Mouse (Mus musculus) myocyte (in vitro differentiated cells): Measurements from ENCODE around the gene Nup88. TPM values are rescaled to one million over a fixed set of nuclear protein-coding genes. Genes with fewer than 3 reads are reported as not detected.

ENCODE experiments used
- H3K27me3 ChIP-seq: one replicate; pipeline ENCODE4 v1.6.1; 2011; ENCODE audit not compliant: control insufficient read depth, insufficient read depth, insufficient read length
- H3K36me3 ChIP-seq: one replicate; pipeline ENCODE4 v1.6.1; 2011; ENCODE audit not compliant: control insufficient read depth, insufficient read depth
- H3K4me2 ChIP-seq: one replicate; pipeline ENCODE4 v1.6.1; 2011; ENCODE audit warnings: low read depth, control low read depth
- H3K4me3 ChIP-seq: one replicate; pipeline ENCODE4 v1.5.1; 2011; ENCODE audit warnings: mild to moderate bottlenecking, control low read depth, moderate library complexity
- H3K79me2 ChIP-seq: one replicate; pipeline ENCODE4 v1.6.1; 2011; ENCODE audit not compliant: control insufficient read depth, insufficient read depth
- H3ac ChIP-seq: one replicate; pipeline ENCODE4 v1.6.1; 2011; ENCODE audit not compliant: control insufficient read depth, insufficient read length
- CEBPB ChIP-seq: IDR thresholded peaks from 2 replicates; pipeline ENCODE4 v1.6.1; 2011; ENCODE audit warnings: mild to moderate bottlenecking, moderate library complexity; ENCODE audit not compliant: poor library complexity, insufficient read depth, severe bottlenecking
- E2F4 ChIP-seq: IDR thresholded peaks from one replicate; pipeline ENCODE4 v1.6.1; 2011; ENCODE audit warnings: mild to moderate bottlenecking, control low read depth, moderate library complexity; ENCODE audit not compliant: insufficient read depth
- MAX ChIP-seq: IDR thresholded peaks from one replicate; pipeline ENCODE4 v1.6.1; 2011; ENCODE audit warnings: low read depth, mild to moderate bottlenecking, control low read depth
- MYOD1 ChIP-seq, 3 experiments: IDR thresholded peaks; one replicate each; pipeline ENCODE4 v1.6.1; 2011; ENCODE audit warnings: control low read depth in 2 of 3, low read depth in 2 of 3, mild to moderate bottlenecking in 2 of 3, moderate library complexity in 1 of 3; ENCODE audit not compliant: insufficient read length in 2 of 3, control insufficient read depth in 1 of 3
- MYOG ChIP-seq, 3 experiments: IDR thresholded peaks; one replicate each; pipeline ENCODE4 v1.6.1; 2011; ENCODE audit warnings: control low read depth in 2 of 3, low read depth in 2 of 3, mild to moderate bottlenecking in 2 of 3; ENCODE audit not compliant: insufficient read length in 2 of 3, control insufficient read depth in 1 of 3, insufficient read depth in 1 of 3
- POLR2A ChIP-seq: IDR thresholded peaks from one replicate; pipeline ENCODE4 v1.6.1; 2011; ENCODE audit warnings: low read depth, mild to moderate bottlenecking, control low read depth, moderate library complexity; ENCODE audit not compliant: insufficient read length
- POLR2AphosphoS2 ChIP-seq: IDR thresholded peaks from one replicate; pipeline ENCODE4 v1.6.1; 2011; ENCODE audit warnings: low read depth, control low read depth; ENCODE audit not compliant: insufficient read length
- REST ChIP-seq: IDR thresholded peaks from one replicate; pipeline ENCODE4 v1.6.1; 2011; ENCODE audit warnings: mild to moderate bottlenecking, control low read depth, moderate library complexity; ENCODE audit not compliant: insufficient read depth, insufficient read length
- SRF ChIP-seq: IDR thresholded peaks from one replicate; pipeline ENCODE4 v1.6.1; 2011; ENCODE audit warnings: low read depth; ENCODE audit not compliant: control insufficient read depth, insufficient read length
- TCF12 ChIP-seq: IDR thresholded peaks from one replicate; pipeline ENCODE4 v1.6.1; 2011; ENCODE audit warnings: mild to moderate bottlenecking, control low read depth; ENCODE audit not compliant: poor library complexity, insufficient read depth, severe bottlenecking
- TCF3 ChIP-seq: IDR thresholded peaks from one replicate; pipeline ENCODE4 v1.6.1; 2011; ENCODE audit warnings: low read depth, control low read depth; ENCODE audit not compliant: insufficient read length
- USF1 ChIP-seq: IDR thresholded peaks from one replicate; pipeline ENCODE4 v1.6.1; 2011; ENCODE audit warnings: low read depth, mild to moderate bottlenecking, control low read depth, moderate library complexity
- polyA plus RNA-seq: library from polyadenylated mRNA; unstranded; fragments of >200 nt; fragmentation: generic; extraction: Trizol; gene quantifications from one replicate; pipeline ENCODE4 v1.2.1, GENCODE M21; 2012; ENCODE audit warnings: missing spikeins

Nup88 gene
- polyA plus RNA-seq, 1 experiment: 63.5 TPM

DNA sequence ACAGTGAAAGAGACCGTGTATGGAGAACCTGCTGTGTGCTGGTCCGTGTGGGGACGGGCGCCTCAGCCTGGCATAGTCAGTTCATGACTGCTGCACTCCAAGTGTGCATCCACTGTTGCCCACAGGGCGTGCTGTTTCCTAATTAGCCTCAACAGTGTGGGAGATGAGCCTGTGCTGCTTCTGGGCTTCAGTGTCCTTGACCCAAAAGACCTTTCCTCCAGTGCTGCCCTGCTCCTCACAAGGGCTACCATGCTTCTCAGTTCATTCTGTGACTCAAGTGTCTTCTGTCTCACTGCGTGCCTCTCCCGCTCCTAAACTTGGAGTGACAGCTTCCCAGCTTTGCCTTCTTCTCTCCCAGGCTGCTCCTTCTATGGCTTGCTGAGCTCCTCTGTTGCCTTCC, 34.5 kb downstream of the Nup88 start:
- no peak overlapping the region for H3K4me3 ChIP-seq
- H3K36me3 ChIP-seq: peaks cover 51% of the 10 kb centered on the region
- H3K27me3 ChIP-seq: no peaks in the 10 kb centered on the region
- H3ac ChIP-seq: no peak overlapping the region
- no peaks in the 10 kb centered on the region for H3K79me2 ChIP-seq
- no peak overlapping the region for H3K4me2 ChIP-seq
- TF ChIP-seq MYOD1 (IDR thresholded peaks at IDR 0.05; ENCODE audit: control insufficient read depth in 1 of 3, insufficient read length in 2 of 3, low read depth in 2 of 3) (no peak), MAX (no peak), MYOG (IDR thresholded peaks at IDR 0.05; ENCODE audit: control insufficient read depth in 1 of 3, insufficient read depth in 1 of 3, insufficient read length in 2 of 3, low read depth in 2 of 3) (no peak), USF1 (no peak), TCF3 (no peak), SRF (no peak), REST (no peak), E2F4 (no peak), POLR2AphosphoS2 (no peak), POLR2A (no peak), CEBPB (no peak), TCF12 (no peak)

DNA sequence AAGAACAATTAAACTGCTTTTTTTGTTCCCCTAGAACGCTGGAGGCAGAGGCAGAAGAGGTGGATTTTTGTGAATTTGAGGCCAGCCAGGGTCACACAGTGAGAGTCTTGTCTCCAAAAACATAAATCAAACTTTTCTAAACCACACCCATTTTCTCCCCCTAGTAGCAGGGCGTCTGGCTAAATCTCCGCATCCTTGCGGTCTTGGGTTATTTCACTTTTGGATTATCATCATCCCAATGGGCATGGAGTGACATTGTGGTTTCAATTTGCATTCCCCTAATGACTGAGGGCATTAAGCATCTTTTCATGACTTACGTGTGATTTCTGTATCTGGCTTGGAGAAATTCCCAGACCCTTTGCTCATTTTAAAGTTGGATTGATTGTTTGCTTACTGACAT, 38.3 kb downstream of the Nup88 start:
- no peak overlapping the region for H3ac ChIP-seq
- TF ChIP-seq CEBPB (no peak), POLR2A (no peak), E2F4 (no peak), MAX (no peak), SRF (no peak), POLR2AphosphoS2 (no peak), REST (no peak), MYOG (IDR thresholded peaks at IDR 0.05; ENCODE audit: control insufficient read depth in 1 of 3, insufficient read depth in 1 of 3, insufficient read length in 2 of 3, low read depth in 2 of 3) (no peak), TCF3 (no peak), TCF12 (no peak), USF1 (no peak), MYOD1 (IDR thresholded peaks at IDR 0.05; ENCODE audit: control insufficient read depth in 1 of 3, insufficient read length in 2 of 3, low read depth in 2 of 3) (no peak)
- H3K36me3 ChIP-seq: peaks cover 32% of the 10 kb centered on the region
- H3K4me2 ChIP-seq: no peak overlapping the region
- no peaks in the 10 kb centered on the region for H3K27me3 ChIP-seq
- no peaks in the 10 kb centered on the region for H3K79me2 ChIP-seq
- H3K4me3 ChIP-seq: no peak overlapping the region

DNA sequence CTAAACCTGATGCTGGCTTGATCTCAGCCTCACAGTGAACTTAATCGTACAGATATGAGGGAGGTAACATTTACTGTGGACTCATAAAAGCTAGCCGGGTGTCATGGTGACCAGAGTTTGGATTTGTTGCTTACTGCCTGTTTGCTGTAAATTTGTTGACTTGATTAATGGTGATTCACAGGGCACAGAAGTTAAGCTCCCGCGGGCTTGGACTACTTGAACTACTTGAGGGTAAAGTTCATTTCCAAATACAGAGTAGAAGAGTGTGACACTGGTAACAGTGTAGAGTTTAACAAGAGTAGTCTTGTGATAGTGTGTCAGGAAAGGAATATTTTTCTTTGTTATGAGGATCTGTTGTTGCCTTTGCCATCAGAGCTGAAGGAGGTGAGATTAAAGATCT, 50.2 kb downstream of the Nup88 start:
- H3ac ChIP-seq: no peak overlapping the region
- TF ChIP-seq POLR2AphosphoS2 (no peak), REST (no peak), CEBPB (no peak), E2F4 (no peak), MYOD1 (IDR thresholded peaks at IDR 0.05; ENCODE audit: control insufficient read depth in 1 of 3, insufficient read length in 2 of 3, low read depth in 2 of 3) (no peak), POLR2A (no peak)
- H3K4me3 ChIP-seq: no peak overlapping the region
- no peak overlapping the region for H3K4me2 ChIP-seq
- no peaks in the 10 kb centered on the region for H3K27me3 ChIP-seq
- H3K79me2 ChIP-seq: no peaks in the 10 kb centered on the region
- peaks cover 39% of the 10 kb centered on the region for H3K36me3 ChIP-seq

DNA sequence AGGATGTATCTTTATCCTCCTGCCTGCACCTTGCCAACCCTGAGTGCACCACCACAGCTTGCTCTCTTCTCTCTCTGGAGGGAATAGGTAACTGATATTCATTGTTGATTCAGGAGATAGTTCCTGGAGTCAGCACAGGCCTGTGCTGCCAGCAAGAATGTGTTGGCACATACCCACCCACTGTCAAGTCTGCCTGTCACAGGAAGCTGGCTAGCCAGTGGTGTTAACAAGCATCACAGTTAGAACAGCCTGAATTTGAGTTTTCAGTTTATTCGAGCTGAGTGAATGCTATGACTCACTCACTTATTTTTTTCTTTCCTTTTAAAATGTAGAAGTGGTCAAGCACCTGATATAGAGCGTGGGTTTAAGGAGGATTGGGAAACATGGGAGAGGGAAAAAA, 51.9 kb downstream of the Nup88 start:
- Histone ChIP-seq H3K36me3 (peaks cover 30% of the 10 kb centered on the region), H3K4me3 (no peak overlapping the region), H3ac (no peak overlapping the region), H3K4me2 (no peak overlapping the region), H3K27me3 (no peaks in the 10 kb centered on the region), H3K79me2 (no peaks in the 10 kb centered on the region)
- TF ChIP-seq TCF3 (no peak), POLR2A (no peak), SRF (no peak), REST (no peak), TCF12 (no peak), MYOG (IDR thresholded peaks at IDR 0.05; ENCODE audit: control insufficient read depth in 1 of 3, insufficient read depth in 1 of 3, insufficient read length in 2 of 3, low read depth in 2 of 3) (no peak), MAX (no peak), USF1 (no peak)

DNA sequence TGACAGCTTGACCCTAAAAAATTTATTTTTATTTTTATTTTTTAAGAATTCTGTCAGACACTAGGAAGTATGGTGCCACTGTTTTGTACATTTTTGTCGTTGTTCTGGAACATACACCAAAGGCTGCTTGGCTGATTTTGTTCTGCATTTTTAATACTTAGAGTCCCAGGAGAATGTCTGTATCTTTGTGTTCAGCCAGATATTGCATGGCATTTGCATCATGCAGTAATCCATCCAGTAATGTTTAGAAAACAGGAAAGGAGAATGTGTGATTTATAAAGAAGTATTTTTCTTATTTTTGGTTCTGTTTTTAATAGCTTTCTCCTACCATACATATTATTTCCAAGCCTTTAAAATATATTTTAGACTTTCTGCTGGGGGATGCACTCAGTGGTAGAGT, 57.9 kb downstream of the Nup88 start:
- Histone ChIP-seq H3ac (no peak overlapping the region), H3K4me2 (no peak overlapping the region), H3K4me3 (no peak overlapping the region), H3K27me3 (no peaks in the 10 kb centered on the region), H3K36me3 (peaks cover 32% of the 10 kb centered on the region), H3K79me2 (no peaks in the 10 kb centered on the region)
- no peak for TF ChIP-seq MYOD1 (IDR thresholded peaks at IDR 0.05; ENCODE audit: control insufficient read depth in 1 of 3, insufficient read length in 2 of 3, low read depth in 2 of 3)
- TF ChIP-seq CEBPB: peak; percentile 98

DNA sequence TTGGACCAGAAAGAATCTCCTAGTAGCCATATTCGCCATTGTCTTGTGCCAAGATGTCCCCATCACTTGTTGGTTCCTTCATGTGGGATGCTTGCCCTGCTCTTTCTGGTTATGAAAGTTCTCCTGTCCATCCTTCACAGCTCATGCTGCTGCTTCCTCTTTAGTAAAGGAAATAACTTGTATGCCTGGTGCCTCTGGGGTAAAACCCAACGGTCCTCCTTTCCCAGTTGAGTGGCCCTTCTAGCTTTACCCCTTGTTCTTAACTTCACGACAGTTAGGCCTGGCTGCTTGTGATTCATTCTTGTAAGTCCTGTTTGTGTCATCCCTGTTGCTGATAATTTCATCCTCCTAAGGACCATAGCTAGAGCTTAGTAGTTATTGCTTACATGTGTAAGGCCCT, 58.5 kb downstream of the Nup88 start:
- H3K27me3 ChIP-seq: no peaks in the 10 kb centered on the region
- H3K4me3 ChIP-seq: no peak overlapping the region
- no peak overlapping the region for H3ac ChIP-seq
- no peak overlapping the region for H3K4me2 ChIP-seq
- no peaks in the 10 kb centered on the region for H3K79me2 ChIP-seq
- TF ChIP-seq MYOG (IDR thresholded peaks at IDR 0.05; ENCODE audit: control insufficient read depth in 1 of 3, insufficient read depth in 1 of 3, insufficient read length in 2 of 3, low read depth in 2 of 3): no peak
- no peak for TF ChIP-seq POLR2A
- no peak for TF ChIP-seq USF1
- no peak for TF ChIP-seq REST
- TF ChIP-seq E2F4: no peak
- peaks cover 32% of the 10 kb centered on the region for H3K36me3 ChIP-seq
